Mouse (Mus musculus) gastrocnemius, adult 8-10 months (tissue): Measurements from ENCODE around the gene Mon1b. TPM values are rescaled to one million over a fixed set of nuclear protein-coding genes. Genes with fewer than 3 reads are reported as not detected.
A peak's percentile ranks its signal among the peaks of the same experiment; 100 is the strongest.

Experiments
- DNase-seq, 2 experiments: peaks; one replicate each; pipeline ENCODE4 v3.0.0; 2022; ENCODE audit warnings: low spot score in 2 of 2
- total RNA-seq, 4 experiments: library from RNA; stranded (reverse); gene quantifications; 2 replicates each; pipeline ENCODE4 v1.2.4; 2022

The Mon1b gene
- total RNA-seq: 1 to 10 TPM; 2.4 to 3.4 (median 3.1) TPM

DNA sequence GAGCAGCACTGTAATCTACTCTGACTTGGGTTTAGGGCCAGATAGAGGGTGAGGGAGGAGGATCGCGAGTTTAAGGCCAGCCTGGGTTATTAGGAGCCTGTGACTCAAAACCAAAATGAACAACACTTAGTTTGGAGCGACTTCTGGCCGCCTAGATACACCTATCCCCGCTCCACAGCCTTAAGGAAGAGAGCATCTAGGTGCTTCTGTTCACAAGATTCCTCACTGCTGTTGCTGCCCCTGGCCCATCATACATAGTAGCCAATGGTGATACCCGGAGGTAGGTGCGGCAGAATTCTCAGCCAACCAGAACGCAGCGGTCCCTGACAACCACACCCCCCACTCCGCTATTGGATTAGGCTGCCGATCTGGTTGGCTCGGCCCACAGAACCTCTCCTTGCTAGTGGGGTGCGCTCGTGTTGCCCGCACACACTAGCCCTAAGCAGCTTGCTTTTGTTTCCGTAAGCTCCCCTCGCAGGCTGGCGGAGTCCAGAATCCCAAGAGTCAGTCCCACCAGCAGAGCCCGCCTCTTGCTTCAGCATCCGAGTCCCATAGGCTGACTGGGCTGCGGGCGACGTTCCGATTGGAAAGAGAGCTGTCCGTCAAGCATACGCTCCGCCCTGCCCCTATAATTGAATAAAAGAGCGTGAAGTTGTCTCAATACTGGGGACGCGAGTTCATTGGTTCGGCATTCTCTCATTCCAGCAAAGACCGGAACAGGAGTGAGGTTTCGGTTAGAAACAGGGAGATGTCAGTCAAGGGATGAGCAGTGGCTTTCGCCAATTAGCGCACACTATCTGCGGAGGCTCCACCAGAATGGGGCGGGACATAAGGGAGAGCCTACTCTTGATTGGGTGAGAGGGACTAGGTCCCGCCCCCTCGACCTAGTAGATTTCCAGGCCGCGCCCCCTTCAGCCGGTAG lies at the start of gene Mon1b:
TSS of gene Mon1b (plus strand) at position 918 of the 922 bp plus-strand sequence.
- DNase-seq: peak; percentile 95 to 97

DNA sequence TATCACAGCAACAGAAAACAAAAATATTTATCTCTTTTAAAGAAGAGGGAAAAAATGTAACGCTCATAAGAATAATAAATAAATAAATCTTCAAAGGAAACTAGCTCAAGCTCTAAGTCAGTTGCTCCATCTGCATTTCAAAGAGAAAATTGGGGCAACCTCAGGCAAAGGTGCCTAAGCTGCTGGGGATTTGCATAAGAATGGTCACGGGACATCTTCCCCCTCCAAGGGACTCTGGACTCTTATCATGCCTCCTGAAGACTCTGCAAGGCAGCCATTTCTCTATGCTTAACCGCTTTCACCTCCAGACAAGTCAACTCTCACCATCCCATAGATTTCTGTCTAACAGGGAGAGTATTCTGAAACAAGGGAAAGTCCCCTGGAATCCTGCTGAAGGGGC lies 37.0 kb upstream of the Mon1b start:
- no peak for DNase-seq

DNA sequence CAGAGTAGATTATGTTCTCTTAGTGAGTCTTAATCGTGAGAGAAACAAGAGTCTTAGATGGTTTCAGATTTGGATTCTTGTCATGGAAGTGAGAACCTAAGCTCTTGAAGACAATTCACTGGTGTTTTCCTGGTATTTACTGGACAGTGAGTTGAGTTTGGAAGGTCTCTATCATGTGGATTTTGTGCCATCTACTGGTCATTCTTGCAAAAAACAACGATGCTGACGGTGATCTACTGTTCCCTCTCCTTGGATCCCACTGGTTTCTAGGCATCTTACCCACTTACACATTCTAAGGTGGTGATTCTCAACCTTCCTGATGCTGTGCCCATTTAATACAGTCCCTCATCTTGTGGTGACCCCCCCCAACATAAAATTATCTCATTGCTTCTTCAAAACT lies 2.8 kb upstream of the Mon1b start:
- DNase-seq: no peak

DNA sequence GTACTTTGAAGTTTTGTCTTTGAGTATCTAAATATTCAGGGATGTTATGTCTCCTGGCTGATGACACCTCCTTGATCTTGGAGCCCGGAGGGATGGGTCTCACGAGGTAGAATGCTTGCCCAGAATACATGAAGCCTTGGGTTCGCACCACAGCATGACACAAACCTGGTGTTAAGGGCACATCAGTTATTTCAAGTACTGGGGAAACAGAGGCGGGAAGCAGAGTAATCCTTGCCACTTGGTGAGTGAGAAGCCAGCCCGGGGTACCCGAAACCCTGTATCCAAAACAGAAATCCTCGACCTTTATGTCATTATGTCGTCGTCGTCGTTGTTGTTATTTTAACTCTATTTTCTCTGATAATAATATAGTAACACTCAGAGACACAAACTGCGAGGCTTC lies 1.2 kb upstream of the Mon1b start:
- no peak for DNase-seq

DNA sequence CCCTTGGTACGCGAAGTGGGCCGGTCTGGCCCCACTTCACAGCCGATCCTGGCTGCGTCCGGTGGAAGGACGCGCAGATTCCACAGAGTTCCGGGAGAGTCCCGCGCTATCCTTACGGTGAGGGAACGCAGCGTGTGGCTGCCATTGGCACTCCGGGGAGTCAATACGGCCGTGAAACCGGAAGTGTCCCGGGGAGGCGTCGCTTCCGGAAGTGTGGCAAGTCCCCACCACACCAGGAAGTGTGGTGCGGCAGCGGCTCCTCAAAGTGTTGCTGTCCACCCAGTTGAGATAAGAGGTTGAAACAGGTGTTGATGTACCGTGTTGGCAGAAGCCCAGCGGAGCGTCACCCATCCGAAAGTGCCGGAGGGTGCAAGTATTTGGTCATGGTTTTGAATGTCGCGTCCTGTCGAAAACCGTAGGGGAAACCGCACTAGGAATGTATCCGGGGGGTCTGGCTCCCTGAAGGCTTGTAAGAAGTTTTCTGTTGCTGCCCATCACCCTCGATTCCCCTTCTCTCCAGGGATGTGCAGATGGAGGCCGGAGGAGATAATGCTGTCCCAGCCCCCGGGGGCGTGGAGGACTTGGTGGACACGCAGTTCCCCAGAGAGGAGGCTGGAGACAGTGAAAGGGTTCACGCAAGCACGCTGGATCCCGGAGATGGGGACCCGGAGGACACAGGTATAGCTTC lies 349 bp downstream of the Mon1b start:
- DNase-seq: no peak

DNA sequence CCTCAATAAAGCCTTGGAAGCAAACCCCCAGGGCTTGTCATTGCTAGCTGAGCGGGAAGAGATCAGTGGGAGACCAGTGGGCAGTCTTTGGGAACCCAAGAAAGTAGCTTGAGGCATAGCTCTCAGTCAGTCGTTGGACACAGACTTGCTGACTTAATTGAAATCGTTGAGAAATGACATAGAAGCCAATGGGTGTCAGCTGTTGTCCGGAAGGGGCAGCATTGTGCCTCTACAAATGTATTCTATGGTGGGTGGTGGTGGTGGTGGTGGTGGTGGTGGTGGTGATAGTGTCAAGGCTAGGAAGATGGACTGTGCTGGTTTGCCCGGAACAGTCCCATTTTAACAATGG lies 867 bp downstream of the Mon1b start:
- DNase-seq: no peak

DNA sequence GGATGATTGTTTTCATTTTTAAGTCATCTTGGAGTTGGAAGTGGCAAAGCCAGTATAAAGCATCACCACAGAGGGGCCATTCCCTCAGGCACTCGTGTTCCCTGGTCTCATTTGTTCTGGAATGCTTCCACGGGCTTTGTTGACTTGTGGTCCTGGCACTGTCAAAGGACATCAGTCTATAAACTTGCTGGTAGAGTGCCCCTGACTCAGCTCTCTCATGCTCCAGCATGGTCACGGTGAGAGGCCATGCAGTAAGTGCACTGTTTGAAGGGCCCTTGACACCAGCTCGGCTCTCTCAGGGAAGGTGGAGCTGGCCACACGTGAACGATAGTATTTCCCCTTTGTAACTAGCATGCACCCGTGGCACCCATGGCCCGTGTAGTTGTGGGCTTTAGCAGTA lies 5.0 kb downstream of the Mon1b start:
- no peak for DNase-seq

DNA sequence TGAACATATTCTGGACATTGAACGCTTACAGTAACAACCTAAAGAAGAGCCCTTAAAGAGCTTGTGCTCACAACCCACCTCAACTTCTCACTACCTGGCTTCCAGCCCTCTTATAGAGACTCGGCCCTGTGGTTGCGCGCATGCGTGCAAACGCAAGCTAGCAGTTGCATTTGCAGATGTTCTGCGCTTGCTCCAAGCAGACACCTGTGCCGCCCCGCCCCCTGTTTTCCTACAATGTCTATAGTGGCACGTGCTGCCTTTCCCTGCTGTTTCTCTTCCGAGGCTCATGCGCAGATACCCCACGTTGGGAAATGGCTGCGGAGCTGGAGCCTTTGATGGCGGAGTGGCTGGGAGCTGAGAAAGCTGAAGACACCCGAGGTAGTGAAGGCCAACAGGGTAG lies 7.5 kb downstream of the Mon1b start, which contains the start of gene Syce1l:
TSS of gene Syce1l (plus strand) at position 288 of the 400 bp plus-strand sequence.
- no peak for DNase-seq

DNA sequence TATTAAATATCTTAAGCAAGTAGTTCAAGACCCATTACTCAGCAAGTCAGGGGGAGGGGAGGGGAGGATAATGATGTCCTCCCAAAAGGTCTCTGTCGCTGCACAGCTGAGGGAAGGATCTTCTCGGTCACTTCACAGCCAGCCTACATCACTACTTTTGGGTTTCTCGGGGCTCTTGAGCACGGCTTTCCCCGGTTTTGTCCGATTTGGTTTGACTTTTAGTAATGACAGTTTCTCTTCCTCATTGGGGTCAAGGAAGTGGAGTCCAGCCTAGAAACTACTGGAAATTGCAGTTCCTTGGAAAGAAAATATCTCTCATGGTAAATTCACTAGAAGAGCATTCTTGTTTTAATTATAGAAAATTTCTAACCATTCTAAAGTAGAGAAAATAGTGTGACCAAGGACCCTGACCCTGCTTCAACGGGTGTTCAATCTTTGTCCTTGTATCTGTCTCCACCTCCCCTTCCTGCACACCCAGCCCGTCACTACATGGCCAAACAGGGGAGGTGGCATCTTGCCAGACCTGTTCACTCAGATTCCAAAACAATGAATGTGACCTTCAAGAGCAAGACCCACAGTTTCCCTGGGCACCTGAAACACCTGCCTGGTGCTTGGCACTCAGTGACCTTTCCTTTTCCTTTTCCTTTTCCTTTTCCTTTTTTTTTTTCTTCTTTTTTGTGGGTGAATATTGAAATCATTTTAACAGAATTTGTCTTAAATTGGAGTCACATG lies 8.3 kb downstream of the Mon1b start:
- DNase-seq: no peak

DNA sequence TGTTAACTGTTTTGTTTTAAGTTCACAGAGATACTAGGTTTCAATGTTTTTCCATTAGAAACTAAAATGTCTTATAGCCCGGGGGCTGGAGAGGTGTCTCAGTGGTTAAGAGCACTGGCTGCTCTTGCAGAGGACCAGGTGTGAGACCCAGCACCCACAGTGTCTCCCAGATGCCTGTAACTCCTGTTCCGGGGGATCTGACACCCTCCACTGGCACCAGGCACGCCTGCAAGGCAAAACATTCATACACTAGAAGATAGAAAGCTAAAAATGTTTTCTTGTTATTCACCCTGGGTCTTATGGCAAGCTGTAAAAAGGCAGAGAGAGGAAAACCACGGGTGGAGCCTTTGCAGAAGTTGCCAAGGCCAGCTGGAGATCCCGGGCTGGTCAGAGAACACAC lies 9.8 kb downstream of the Mon1b start:
- no peak for DNase-seq

DNA sequence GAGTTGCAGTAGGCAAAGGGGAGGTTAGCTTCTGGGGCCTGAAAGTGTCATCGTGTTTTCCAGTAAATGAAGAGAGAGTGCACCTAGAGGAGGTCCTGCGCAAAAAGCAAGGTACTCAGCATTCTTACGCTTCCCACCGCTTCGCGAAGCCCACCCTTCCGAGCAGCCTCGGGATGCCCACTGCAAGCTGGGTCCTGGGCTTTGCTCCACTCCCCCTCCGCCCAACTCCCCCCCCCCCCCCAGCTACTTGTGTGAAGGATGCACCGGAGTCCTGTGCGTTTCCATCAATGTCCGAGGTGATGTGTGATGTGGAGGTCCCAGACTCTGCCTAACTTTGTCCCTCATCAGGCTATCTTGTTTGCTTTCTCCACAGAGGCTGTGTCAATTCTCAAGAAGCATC lies 17.1 kb downstream of the Mon1b start:
- no peak for DNase-seq

DNA sequence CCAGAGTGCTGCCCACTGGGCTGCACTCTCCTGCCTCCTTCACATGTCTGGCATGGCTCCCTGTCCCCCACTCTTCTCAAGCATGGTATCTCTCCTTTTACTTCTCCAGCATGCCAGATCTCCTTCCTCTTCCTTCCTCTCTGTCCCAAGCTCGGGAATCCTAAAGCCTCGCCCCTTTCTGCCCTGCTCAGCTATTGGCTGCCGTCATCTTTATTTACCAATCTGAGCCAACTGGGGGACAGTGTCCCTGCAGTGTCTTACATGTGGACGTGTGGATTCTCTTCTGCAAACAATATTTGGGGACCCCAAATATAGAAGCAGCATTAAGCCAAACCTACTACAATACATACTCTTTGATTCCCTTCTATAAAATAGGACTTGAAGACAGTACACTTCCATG lies 17.8 kb downstream of the Mon1b start:
- no peak for DNase-seq

DNA sequence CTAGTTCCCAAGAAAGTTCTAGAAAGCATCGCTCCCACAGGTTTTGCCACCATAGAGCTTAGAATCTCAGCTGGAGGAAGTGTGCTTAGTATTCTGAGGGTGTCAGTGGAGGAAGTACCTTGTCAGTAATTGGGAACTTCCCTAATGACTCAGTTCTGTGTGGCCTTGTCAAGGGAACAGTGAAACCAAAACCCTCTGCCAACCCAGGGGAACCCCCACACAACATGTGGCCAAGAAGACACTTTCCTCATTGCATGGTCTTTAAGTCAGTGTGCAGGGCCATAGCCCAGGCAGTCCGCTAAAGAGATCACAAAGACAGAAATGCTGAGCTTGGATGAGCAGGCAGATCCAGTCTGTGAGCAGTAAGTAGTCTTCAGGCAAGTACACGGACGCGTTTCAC lies 20.8 kb downstream of the Mon1b start:
- no peak for DNase-seq

DNA sequence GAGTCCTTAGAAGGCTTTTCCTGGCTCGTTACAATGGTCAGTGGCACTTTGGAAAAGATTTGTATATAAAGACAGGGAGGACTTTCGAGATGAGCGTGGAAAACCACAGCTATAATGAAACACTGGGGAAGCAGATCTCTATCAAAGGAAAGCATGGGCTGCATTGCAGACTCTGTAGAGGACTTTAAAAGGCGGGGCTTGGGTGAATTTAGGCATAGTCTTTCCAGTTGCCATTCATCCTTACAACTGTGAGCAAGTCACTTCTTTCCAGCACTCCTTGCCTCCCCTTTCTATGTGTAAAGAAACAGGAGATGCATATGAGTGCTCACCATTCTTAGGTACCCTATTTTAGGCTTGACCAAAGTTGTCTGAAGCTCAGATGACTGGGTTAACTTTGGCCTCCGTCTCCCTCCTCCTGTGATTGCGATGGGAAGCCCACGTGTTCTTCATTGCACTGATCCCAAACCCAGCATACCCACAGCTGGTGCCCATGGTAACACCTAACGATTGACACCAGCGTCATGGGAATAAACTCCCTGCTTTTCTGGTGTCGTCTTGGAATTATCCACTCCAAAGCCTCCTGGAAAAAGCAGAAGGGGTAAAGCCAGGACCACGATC lies 21.4 kb downstream of the Mon1b start:
- DNase-seq: no peak

DNA sequence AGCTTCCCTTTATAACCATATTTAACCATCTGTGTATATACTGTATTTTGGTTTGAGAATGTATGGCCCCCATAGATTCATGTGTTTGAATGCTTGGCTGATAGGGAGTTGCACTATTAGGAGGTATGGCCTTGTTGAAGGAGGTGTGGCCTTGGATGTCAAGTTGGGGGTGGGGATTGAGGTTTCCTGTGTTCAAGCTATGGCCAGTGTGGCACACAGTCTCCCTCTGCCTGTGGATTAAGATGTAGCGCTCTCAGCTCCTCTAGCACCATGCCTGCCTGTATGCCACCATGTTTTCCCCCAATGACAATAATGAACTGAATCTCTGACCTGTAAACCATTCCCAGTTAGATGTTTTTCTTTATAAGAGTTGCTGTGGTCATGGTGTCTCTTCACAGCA lies 24.7 kb downstream of the Mon1b start:
- DNase-seq: no peak

DNA sequence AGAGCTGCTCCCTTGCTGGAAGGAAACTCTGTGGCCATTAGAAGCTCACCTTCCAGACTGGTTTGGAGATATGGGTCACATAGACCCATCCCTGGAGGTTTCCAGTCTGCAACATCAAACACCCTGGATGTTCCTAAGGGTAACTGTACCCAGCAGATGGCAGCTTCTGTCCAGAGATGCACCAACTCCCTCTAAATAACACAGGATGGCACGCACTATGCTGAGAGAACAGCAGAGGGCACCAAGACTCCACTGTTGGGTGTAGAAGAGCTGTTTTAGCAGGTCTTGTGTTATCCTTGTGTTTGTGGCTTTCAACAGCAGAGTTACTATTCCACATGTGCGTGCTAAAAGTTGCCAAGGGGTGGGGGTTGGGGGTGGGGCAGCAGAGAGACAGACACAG lies 29.2 kb downstream of the Mon1b start:
- peak; percentile 36 to 41 for DNase-seq

DNA sequence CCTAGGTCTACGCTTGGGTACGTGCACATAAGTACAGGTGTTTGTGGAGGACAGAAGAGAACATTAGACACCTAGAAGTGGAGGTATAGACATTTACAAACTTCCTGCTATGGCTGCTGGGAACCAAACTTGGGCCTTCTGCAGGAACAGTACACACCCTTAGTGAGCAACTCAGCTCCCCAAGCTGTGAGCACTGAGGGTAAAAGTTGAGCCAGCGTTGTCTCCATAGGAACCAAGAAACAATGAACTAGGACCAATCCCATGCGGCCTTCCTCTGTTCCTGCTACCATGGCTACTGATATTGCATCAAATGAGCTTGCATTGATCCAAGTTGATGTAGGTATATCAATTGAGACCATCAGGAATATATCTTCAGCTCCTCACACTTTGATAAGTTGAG lies 29.6 kb downstream of the Mon1b start:
- DNase-seq: no peak

DNA sequence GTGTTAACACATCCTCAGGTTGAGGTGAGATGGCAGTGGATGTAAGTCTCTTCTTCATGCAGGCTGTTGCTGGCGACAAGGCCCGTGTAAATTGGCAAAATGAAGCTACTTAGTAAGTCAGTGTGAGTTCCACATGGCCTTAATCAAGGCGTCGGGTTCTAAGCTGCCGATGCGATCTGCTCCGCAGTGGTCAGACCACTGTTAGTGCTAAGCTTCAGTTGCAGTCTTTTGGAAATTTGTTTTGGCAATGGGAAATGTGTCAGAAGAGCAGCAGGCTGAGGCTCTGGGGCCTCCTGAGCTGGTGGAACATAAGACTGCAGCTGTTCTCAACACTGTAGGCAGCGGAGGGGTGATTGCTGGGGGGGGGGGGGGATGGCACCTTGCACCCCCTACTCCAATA lies 30.6 kb downstream of the Mon1b start:
- DNase-seq: no peak

DNA sequence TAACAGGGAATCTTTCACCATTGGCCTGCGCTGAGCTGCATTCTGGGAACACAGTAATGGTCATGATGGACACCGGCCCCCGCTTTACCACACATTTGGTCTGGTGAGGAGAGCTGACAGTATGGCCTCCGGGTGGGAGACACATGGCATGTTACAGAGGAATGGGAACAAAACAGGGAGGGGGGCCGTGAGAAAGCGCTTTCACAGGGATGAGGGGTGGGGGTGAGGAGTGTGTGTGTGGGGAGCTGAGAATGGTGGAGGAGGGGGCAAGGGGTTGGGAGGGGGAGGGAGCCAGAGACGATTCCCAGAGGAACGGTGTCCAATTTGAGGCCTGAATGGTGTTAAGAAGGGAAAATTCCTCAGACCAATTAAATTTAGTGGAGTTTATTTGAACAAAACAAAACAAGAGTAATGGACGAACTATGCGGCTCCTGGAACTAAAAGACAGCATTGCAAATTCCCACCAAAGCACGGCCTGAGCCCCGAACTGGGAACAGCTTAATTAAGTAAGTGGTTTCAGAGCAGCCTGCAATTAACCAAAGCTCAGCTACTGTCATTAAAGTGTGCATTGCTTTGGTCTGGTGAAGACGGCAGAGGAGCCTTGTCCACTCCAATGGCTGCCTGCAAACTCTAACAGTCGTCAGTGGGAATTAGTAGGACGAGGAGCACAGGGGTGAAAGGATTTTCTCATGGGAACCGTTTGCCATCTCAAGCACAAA lies 31.5 kb downstream of the Mon1b start:
- no peak for DNase-seq

DNA sequence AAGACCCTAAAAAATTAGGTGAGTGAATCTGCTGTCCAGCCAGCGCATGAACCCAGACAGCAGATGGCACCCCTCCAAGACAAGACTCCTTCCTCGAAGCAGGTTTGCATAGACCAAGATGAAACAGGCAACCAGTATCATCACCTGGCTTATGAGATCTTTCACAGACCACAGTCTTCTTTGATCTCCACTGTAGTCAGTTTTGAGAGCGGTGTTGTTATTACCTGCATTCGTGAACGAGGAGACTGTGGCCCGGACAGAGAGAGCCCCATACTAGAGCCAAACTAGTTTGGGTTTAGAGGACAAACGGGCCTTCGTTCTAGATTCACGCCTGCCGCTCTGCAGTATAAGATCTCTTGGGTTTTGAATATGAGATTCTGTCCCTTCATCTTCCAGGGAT lies 34.5 kb downstream of the Mon1b start:
- DNase-seq: no peak

DNA sequence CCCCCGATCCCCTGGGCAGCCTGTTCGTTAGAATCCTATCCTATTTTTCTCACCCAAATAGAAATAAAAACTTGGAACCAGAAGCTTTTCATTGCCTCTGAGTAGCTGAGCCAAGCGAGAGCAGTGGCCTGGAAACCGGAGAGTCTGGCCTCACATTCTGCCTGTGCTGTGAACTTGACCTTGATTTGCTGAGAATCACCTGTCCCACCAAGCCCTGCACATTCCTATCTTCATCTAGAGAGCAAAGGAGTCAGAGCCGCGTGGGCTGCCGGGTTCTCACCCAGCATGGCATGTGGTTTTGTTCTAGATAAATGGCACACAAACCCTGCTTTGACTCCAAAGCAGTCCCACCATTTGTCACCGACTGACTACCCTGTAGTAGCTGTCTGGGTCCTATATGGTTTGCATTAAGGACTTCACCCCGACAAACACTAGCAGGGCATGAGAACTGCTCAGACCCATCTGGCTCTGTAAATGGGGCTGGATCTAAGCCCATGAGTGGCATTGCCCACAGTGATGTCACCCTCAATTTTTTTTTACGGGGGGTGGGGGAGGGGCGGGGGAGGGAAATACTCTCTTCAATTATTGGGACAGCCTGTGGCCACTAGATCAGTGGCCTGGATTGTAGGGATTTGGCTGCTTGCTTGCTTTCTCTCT lies 37.3 kb downstream of the Mon1b start:
- no peak for DNase-seq
